Mouse (Mus musculus): ENCODE measurements at regions not wholly inside any gene's neighbourhood (a gene's known extent, or its start where the extent isn't known, plus 50 kb on each side); places are given as distances from the start of the nearest gene placed in this dataset.

DNA sequence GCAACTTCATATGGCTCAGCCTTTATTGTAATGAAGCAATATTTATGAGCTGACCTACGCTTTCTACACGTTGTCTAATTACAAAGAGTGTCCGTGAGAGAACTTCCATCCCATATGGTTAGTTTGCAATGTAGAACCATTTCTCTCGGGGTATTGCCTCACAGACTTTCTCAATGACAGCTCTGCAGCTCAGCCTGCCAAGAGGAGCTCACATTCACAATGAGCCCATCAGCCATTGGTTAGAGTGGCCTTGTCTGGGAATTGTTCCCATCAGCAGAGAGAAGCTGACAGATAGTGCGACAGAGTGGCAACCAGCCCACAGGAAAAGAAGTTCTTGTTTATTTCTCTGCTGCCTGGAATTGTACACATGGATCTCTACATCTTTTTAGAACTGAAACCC is 409.7 kb downstream of the Zfp704 start:
- DNase-seq (ENCODE audit: low read depth, low spot score) = peak; percentile 65

DNA sequence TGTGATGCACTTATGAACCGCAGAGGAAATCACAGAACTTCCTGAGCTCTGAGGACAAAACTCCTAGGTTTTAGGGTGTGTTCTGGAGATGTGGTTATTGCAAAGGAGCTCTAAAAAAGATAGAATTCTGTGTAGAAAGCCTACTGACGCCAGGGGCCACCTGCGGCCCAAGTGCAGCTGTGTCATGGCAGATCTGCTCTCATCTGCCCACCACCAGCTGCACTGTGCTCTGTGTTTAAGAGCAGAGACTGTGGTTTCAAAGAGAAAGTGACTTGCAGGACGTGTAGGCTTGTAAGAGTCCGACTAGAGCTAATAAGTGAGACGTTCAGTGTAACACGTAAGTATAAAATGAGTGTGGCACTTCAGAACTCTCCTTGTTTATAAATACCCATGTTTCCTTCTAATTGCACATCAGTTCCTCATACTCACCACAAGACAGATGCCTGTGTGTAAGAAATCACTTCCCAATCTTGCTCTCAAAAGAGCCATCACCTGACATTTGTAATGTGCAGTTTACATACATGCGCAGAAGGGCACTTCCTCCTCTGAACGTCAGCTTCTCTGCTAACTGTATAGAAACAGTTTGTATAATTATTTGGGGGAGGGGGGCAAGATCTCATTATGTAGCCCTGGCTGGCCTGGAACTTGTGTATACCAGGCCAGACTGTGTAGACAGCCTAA is 411.1 kb downstream of the Zfp704 start:
- DNase-seq (ENCODE audit: low read depth, low spot score) = no peak

DNA sequence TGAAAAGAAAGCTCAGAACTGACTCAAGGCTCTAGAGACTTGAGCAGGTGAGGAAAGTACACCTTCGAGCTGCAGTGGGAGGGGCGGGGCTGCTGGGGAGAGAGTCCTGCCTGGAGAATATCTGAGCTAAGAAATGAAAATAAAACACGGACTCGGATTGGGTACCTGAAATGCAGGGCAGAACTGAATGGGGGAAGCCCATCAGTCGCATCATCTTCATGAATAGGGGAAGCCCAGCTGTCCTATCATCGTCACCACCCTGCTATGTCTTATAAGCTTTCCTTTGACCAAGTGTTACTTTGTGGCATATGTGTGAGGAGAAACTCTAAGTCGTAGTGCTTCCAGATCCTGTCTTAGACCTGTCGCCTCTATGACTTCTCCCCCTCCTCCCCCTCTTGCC is 414.1 kb downstream of the Zfp704 start:
- DNase-seq (ENCODE audit: low read depth, low spot score) = no peak

DNA sequence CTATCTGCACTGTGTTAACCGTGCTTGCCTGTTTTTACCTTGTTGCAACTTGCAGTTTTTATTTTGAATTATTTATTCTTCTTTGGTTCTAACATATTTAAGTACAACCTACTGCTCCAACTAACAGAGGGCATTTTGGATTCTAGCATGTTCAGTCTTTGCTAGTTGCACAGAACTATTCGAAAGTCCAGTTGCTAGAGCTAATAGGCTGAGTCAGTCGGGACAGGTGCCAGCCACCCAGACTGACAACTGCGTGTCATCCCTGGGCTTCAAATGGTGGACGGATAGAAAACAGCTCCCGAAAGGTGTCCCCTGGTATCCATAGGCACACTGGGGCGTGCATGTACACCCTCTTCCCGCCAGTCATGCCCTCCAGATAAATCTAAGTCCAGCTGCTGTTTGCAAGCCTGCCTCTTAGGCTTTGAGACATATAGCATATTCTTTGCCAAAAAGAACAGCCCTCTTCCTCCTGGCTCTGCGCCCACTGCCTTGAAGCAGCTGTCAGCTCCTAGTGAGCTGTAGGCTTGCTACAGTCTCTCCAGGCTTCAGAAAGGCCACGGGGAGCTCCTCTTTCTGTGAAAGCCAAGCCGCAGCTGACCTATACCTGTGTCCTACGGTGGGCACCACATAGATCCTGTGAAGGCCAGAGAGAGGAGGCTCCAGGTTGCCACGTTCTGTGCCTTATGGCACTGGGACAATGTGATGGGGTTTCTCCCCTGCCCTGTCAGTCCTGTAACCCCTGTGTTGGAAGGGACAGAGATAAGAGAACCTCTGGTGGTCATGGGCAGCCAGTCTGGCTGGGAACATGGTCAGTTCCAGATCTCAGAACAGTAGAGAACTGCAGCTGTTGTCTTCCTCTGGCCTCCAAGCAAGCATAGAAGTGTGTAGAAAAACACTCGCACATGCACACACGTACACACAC is 420.3 kb downstream of the Zfp704 start:
- DNase-seq (ENCODE audit: low read depth, low spot score) = no peak

DNA sequence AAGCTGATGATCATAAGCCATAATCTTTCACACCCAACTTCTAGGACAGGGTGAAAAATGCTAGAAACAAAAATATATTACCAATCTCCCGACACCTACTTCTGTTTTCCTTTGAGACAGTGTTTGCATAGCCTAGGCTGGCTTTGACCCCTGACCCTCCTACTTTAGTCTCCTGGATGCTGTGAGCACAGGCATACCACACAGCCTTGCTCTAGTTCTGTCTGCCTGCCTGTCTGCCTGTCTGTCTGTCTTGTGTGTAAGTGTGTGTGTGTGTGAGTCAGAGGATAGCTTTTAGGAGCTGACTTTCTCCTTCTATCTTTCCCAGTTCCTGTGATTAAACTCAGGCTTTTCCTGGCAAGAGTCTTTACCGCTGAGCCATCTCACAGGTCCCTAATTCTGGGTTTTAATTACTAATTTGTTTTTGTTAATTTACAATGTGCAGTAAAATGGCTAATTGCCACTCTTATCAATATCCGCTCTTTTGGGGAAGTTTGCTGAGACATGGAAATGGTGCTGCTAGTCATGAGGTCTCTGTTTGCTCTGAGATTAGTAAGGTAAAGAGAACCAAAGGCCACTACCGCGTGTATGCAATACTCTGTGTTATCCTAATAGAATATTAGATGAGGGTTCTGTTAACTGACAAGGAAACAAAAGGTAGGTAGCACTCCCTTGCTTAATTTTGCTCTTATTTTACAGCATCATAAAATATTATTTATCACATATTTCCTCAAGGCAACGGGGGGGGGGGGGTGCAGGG is 423.3 kb downstream of the Zfp704 start:
- DNase-seq (ENCODE audit: low read depth, low spot score) = no peak

DNA sequence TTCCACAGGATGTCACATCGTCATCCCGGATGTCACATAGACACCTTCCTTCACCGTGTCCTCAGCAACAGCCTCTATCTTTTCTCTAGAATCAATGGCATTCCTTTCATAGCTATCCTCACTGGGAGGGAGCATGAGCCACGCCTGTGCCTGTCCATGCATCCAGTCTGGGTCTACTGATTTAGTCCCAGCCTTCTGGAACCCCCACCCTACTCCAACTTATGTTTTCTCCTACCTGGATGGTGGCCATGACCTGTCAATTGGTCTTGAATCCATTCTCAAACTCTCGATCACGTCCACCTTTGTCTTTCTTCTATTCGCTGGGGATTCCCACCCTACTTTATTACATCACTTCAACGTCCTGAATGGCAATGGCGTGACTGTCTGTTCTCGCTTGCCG is 428.3 kb downstream of the Zfp704 start:
- DNase-seq (ENCODE audit: low read depth, low spot score) = no peak

DNA sequence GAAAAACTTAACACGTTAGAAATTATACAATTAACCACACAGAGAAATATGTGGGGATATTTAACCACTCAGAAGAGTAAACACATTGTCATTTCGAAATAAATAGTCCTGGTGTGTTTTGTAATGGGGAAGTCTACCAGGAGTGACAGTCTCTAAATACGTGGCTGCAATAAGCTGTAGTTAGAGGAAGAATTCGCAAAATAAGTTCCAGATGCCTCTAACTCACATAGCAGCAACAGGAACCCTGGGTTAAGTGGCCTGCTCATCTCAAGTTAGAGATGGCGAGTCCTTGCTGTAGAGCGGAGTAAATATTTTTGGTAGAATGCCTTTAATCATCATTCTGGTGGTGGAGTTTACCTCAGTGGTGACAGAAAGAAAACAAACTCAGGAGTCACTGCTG is 430.2 kb downstream of the Zfp704 start:
- DNase-seq (ENCODE audit: low read depth, low spot score) = no peak

DNA sequence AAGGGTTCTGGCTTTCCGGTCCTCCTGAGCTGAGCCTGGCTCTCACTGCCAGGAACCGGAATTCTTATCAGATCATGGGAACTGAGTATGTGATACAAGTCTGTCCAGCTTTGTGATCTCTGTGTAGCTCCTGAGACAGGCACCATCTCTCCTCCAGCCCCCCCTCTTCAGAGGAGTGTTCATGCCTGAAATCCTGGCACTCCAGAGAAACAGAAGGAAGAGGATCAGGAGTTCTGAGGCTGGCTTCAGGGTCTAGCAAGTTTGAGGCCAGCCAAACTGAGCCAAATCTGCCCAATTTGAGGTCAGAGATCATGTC is 435.4 kb downstream of the Zfp704 start:
- no peak for DNase-seq (ENCODE audit: low read depth, low spot score)

DNA sequence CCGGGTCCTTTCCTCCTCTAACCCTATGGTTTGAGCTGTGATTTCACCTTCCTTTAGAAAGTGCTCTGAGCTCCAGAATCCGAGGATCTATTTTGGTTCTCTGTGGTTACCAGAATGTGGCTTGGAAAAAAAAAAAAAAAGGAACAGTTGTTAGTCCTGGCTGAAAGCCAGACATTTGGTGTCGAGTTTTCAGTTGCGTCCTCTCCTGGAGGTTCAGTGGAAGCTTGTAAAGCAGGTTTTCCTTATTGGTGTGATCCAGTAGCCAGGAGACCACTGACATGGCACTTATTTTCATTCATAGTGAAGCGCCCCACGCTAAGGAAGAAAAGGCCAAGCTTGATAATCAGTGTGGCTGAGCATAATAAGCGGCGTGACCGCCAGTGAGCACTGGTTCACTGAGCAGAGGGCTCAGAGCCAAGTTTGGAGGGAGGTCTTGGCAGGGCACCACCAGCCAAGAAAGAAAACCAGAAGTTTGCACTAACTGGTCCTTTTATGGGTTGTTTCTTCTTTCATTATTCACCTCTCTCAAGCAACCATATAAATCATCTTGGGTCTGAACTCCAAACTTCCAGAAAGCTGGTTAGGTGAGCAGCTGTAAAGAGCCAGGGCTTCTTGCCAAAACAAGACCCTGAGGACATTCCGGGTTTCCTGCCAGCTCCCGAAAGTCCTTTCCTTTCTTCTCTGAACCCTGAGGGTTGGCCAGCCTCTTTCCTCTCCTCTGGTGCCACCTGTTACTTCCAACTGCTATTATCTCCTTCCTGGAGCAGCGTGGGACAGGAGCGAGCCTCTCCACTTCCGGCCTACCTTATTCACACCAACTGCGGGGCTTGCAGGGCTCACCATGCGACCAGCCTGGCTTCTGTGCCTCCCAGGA is 436.0 kb downstream of the Zfp704 start:
- peak; percentile 58 for DNase-seq (ENCODE audit: low read depth, low spot score)

DNA sequence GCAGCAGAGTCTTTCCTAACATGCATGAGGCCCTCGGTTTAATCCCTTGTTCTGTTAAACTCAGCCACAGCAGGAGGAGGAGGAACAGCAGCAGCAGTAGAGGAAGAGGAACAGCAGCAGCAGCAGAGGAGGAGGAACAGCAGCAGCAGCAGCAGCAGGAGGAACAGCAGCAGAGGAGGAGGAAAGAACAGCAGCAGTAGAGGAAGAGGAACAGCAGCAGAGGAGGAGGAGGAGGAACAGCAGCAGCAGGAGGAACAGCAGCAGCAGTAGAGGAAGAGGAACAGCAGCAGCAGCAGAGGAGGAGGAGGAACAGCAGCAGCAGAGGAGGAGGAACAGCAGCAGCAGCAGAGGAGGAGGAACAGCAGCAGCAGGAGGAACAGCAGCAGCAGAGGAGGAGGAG is 437.9 kb downstream of the Zfp704 start:
- no peak for DNase-seq (ENCODE audit: low read depth, low spot score)

DNA sequence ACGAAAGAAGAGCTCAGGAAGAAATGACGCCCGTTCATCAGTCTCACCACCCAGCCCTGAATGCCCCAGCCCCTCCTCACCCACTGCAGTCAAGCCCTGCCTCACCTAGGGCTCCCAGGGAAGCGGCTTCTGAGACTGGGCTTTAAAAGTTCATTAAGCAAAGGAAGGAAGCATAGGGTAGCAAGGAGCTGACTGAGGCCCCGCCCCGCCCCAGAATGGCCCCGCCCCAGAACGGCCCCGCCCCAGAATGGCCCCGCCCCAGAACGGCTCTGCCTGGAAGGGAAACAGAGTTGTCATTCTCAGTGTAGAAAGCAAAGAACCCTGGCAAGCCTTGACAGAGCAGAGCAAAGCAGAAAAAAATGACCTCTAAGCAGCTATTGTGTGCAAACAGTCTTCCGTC is 440.9 kb downstream of the Zfp704 start:
- DNase-seq (ENCODE audit: low read depth, low spot score) = no peak

DNA sequence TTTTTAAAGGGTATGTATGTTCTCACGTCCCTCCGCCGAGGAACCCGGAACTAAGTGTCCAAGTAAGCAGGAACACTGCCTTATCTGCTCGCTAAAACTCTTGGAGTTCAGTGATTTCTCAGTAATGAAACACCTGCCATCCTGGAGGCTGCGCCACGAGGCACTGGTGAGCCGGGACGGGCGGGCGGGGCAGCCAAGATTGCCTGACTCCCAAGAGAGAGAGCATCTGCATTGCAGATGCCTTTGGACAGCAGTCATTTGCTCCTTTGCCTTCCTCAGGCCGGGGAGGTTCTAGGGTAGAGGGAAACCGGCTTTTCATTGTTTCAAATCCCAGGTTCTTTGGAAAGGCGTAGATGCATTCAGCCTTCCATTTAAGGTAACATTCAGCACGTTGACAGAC is 450.8 kb downstream of the Zfp704 start:
- no peak for DNase-seq (ENCODE audit: low read depth, low spot score)

DNA sequence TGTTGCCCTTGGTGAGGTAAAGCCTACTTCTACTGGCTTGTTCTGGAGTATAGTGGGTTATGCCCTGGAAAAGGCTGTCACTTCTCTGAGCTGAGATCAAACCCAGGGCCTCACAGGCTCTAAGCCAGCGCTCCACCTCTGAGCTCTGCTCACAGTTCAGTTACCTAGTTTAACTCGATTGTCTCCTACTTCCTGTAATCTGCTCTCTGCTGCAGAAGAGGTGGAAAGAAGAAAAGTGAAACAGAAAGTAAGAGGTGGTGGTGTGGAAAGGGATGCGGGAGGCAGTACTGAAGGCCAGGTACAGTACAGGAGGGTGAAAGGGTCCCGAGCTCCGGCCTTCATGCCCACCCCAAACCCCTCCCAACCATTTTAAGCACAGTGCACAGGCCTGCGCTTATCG is 455.7 kb downstream of the Zfp704 start:
- no peak for DNase-seq (ENCODE audit: low read depth, low spot score)

DNA sequence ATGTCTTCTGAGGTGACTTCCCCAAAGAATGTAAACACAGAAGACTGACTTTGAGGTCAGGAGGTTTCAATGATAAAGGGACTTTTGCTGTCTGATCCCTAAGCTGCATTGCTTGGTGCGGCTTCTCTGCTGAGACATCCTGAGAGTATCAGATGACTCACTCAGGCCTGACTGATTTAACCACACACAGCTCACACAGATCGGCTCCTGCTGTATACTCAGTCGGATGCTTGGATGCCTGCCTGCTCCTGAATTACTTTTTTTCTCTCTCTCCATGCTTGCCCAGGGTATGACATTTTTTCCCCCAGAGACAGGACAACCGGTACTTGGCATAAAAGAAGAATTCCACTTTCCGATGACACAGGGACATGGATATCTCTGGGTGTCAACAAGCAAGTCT is 456.2 kb downstream of the Zfp704 start:
- no peak for DNase-seq (ENCODE audit: low read depth, low spot score)

DNA sequence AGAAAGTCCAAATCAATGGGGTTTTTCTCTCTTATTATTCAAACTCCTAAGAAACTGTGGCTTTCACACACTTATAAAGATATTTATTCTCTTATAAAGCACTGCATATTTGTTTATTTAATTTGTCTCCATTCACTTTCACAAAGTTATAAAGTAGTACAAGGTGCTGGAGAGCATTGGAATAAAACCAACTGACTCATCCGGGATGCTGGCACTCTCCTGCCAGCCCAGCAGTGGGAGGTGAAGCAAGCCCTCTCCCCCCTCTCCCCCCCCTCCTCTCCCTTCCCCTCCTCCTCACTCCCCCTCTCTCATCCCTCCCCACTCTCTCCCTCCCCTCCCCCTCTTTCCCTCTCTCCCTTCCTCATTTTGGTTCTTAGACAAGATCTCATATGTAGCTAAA is 457.6 kb downstream of the Zfp704 start:
- DNase-seq (ENCODE audit: low read depth, low spot score) = no peak

DNA sequence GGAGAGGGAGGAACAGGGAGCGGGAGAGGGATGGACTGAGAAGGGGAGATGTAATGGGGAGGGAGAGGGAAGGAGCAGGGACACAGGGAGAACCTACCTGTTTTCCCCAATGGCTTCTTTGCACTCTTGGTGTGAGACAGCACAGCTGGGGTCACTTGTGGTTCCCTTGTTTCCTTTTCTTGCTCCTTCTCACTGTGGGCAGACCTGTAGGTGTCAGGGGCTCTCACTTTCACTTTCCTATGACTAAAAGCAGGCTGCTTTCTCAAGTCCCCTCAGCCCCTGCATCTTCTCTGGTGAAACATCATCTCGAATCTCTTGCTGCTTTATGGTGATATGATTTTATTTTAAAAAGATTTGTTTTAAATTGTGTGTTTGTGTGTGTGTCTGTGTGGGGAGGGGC is 458.3 kb downstream of the Zfp704 start:
- no peak for DNase-seq (ENCODE audit: low read depth, low spot score)

DNA sequence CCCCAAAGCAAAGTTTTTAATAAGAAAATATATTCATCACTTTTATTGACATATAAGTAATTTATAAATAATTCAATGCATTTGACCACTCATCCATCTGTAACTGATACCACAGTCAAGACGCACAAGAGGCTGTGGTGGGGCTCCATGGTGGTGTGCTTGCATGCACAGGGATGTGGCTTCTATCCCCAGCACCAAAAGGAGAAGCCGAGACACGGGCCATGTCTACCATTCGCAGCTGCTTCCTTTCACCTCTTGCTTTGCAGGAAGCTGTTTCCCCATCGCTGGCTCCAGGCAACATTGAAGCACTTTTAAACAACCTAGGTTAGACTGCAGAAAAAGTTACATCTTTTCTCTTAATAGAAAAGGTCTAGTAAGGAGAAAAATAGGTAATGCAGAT is 461.3 kb downstream of the Zfp704 start:
- no peak for DNase-seq (ENCODE audit: low read depth, low spot score)

DNA sequence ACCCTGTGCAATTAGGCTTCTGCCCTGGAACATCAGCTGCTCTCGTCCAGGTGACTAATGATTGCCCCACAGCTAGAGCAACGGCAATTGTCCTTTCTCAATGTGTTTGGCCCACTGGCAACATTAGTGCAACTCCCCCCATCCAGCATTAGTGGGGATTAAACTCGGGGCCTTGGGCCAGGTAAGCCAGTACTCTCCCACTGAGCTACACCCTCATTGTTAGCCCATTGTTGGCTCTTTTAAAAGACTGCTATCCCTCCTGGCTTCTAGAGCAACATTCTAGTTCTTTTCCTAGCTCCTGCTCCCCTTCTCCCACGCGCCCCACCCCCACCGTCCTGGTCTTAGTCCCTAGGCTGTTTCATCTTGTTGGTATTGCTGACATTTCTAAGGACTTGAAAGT is 463.4 kb downstream of the Zfp704 start:
- no peak for DNase-seq (ENCODE audit: low read depth, low spot score)

DNA sequence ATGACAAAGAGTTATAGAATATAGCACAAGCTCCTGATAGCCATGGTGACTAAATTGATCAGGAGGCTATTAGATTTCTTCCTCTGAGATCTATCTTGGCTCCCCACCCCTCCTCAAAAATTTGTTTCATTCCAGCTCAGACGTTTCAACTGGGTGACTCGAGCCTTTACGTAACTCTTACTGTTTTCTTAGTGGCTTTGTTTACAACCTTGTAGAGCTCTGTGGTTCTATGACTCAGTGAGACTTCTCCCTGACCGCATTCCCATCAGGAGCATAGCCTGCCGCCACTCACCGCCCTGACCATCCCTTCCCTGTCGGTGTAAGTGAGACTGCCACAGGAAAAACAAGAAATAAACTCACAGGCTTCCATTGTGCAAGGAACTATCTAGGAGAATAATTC is 464.3 kb downstream of the Zfp704 start:
- no peak for DNase-seq (ENCODE audit: low read depth, low spot score)

DNA sequence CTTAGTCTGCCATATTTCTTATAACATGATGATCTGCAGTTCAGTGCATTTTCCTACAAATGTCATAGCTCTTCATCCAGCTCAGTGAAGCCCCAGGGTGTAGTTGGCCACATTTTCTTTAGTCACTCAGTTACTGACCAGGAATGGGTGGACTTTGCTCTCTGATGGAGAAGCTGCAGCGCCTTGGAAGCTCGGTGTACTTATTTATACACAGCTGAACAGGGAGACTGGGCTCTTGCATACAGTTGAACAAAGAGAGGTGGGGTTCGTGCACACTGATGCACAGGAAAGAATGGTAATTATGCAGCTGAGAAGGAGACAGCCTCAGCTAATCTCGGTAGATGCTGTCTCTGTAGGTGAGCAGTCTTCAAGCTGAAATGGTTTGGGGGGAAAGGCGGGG is 468.0 kb downstream of the Zfp704 start:
- no peak for DNase-seq (ENCODE audit: low read depth, low spot score)

DNA sequence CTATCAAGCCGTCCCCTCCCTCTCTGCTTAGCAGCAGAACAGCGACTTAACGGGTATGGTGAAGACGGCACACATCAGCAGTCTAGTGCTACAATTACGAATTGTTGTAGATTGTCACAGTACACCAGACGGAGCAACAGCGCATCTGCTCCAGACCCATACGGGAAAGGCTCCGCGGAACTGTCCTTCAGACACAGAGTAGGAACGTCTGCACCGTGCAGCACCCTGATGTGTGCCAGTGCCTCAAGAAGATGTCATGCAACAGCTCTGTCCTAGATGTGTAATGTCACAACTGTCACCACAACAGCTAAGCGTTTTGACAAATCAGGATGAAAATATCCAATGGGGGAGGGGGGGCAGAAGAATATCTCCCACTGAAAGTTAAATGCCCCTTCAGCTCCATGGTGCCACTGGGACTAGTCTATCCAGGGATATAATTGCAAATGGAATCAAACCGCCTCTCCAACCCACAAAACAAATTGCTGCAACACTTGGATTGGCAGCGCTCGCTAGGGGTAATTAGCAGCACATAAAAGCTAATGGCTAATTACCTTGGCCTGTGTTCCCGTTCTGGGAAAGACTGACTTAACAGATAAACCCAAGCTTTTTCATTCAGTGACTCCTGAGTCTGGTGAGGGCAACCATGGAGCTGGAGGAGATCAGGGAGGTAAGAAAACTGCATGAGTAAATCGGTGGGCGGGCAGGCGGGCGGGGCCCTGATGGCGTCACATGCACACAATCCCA is 472.6 kb downstream of the Zfp704 start:
- no peak for DNase-seq (ENCODE audit: low read depth, low spot score)
